Mouse (Mus musculus) stomach, embryonic 16.5 days (tissue): ENCODE measurements around the gene Camk2d. TPM values are rescaled to one million over a fixed set of nuclear protein-coding genes. Genes with fewer than 3 reads are reported as not detected.

Experiments
- ATAC-seq: fragments of 200-750 bp; cut with Nextera tagmentation; 2 replicates; pipeline ENCODE4 v1.8.0; 2017; ENCODE audit warnings: moderate number of reproducible peaks, moderate TSS enrichment; ENCODE audit not compliant: insufficient read depth, low FRiP score
- H3K27ac ChIP-seq: fragments of 300-500 bp; sonication (generic); 2 replicates; pipeline ENCODE4 v1.5.1; 2014; ENCODE audit warnings: low read length
- H3K27me3 ChIP-seq: fragments of 300-500 bp; sonication (generic); 2 replicates; pipeline ENCODE4 v1.6.1; 2014; ENCODE audit warnings: low read length, control low read depth, mixed read lengths; ENCODE audit not compliant: control insufficient read depth, insufficient read depth
- H3K36me3 ChIP-seq: fragments of 300-500 bp; sonication (generic); 2 replicates; pipeline ENCODE4 v1.6.1; 2014; ENCODE audit warnings: low read length; ENCODE audit not compliant: control insufficient read depth, insufficient read depth
- H3K4me1 ChIP-seq: fragments of 300-500 bp; sonication (generic); 2 replicates; pipeline ENCODE4 v1.6.1; 2014; ENCODE audit warnings: low read length, control low read depth, mixed read lengths; ENCODE audit not compliant: control insufficient read depth, insufficient read depth
- H3K4me2 ChIP-seq: fragments of 300-500 bp; sonication (generic); 2 replicates; pipeline ENCODE4 v1.6.1; 2014; ENCODE audit warnings: low read depth, low read length, mixed read lengths
- H3K4me3 ChIP-seq: fragments of 300-500 bp; sonication (generic); replicated peaks from 2 replicates; pipeline ENCODE4 v1.5.1; 2014; ENCODE audit warnings: mild to moderate bottlenecking, low read length
- H3K9ac ChIP-seq: fragments of 300-500 bp; sonication (generic); 2 replicates; pipeline ENCODE4 v1.6.1; 2014; ENCODE audit warnings: low read length
- H3K9me3 ChIP-seq: fragments of 300-500 bp; sonication (generic); replicated peaks from 2 replicates; pipeline ENCODE4 v1.6.1; 2016; ENCODE audit warnings: low read length, control low read depth; ENCODE audit not compliant: control insufficient read depth
- WGBS: fragments of 180-500 bp; shearing (Covaris S2); extraction: QIAGEN DNeasy Blood & Tissue Kit; methylation state at CpG from one replicate; pipeline ENCODE4 v1.1.7; 2014; 5-methylcytosine and 5-hydroxymethylcytosine counted together
- polyA plus RNA-seq: library from polyadenylated mRNA; unstranded; fragments of >200 nt; fragmentation: Nextera tagmentation; extraction: Ambion mirVana; gene quantifications from 2 replicates; pipeline ENCODE4 v1.2.1, GENCODE M21; 2015

Gene Camk2d
- polyA plus RNA-seq, 1 experiment from 2014 or later: 36.8 TPM

GRCm38 (mm10) chr3:126687150-126687549 lies 91.0 kb downstream of the Camk2d start:
- Histone ChIP-seq H3K36me3 (no peaks in the 10 kb centered on the region), H3K9me3 (no peaks in the 10 kb centered on the region), H3K4me1 (peaks cover 2% of the 10 kb centered on the region; the same call in 1 of the 2 replicates), H3K27me3 (no peaks in the 10 kb centered on the region), H3K27ac (no peak overlapping the region), H3K4me2 (no peak overlapping the region), H3K9ac (no peak overlapping the region), H3K4me3 (no peak overlapping the region)
- no peak for ATAC-seq
- 63% methylated on average over 4 of the region's 4 CpGs for WGBS

- Histone ChIP-seq H3K9me3 (no peaks in the 10 kb centered on the region), H3K9ac (no peak overlapping the region), H3K36me3 (no peaks in the 10 kb centered on the region), H3K4me2 (no peak overlapping the region), H3K27ac (no peak overlapping the region), H3K4me3 (no peak overlapping the region), H3K4me1 (peaks cover 10% of the 10 kb centered on the region), H3K27me3 (no peaks in the 10 kb centered on the region)
- 82% methylated on average over 2 of the region's 2 CpGs for whole genome bisulfite sequencing
- no peak for ATAC-seq
Measured at GRCm38 (mm10) chr3:126688516-126688915, 92.4 kb downstream of the Camk2d start.

- Histone ChIP-seq H3K4me3 (no peak overlapping the region), H3K27ac (no peak overlapping the region), H3K4me1 (peaks cover 20% of the 10 kb centered on the region), H3K27me3 (no peaks in the 10 kb centered on the region), H3K4me2 (no peak overlapping the region), H3K9me3 (no peaks in the 10 kb centered on the region), H3K9ac (no peak overlapping the region), H3K36me3 (no peaks in the 10 kb centered on the region)
- 85% methylated on average over 13 of the region's 13 CpGs for WGBS
- no peak for ATAC-seq
Measured at GRCm38 (mm10) chr3:126690627-126691505, 94.8 kb downstream of the Camk2d start.

GRCm38 (mm10) chr3:126691565-126691964 lies 95.5 kb downstream of the Camk2d start:
- Histone ChIP-seq H3K4me3 (no peak overlapping the region), H3K4me2 (no peak overlapping the region), H3K9ac (no peak overlapping the region), H3K36me3 (no peaks in the 10 kb centered on the region), H3K27ac (no peak overlapping the region), H3K9me3 (no peaks in the 10 kb centered on the region), H3K27me3 (no peaks in the 10 kb centered on the region), H3K4me1 (peaks cover 20% of the 10 kb centered on the region)
- ATAC-seq: no peak
- WGBS: 77% methylated on average over 2 of the region's 2 CpGs

- no peak; the same call in 1 of the 2 replicates for ATAC-seq
- Histone ChIP-seq H3K36me3 (no peaks in the 10 kb centered on the region), H3K4me1 (peaks cover 17% of the 10 kb centered on the region), H3K27ac (peak overlapping the region; percentile 75), H3K27me3 (no peaks in the 10 kb centered on the region), H3K4me2 (peak overlapping the region; percentile 38), H3K9me3 (no peaks in the 10 kb centered on the region), H3K4me3 (peak overlapping the region; percentile 7; the same call in 1 of the 2 replicates), H3K9ac (no peak overlapping the region)
- WGBS: 69% methylated on average over 8 of the region's 8 CpGs
Measured at GRCm38 (mm10) chr3:126692797-126693196, 96.7 kb downstream of the Camk2d start.

GRCm38 (mm10) chr3:126693302-126693701 lies 97.2 kb downstream of the Camk2d start:
- Histone ChIP-seq H3K9ac (peak overlapping the region; percentile 24; the same call in 1 of the 2 replicates), H3K4me2 (peak overlapping the region; percentile 38), H3K4me3 (peak overlapping the region; percentile 7), H3K9me3 (no peaks in the 10 kb centered on the region), H3K4me1 (peaks cover 17% of the 10 kb centered on the region), H3K27ac (peak overlapping the region; percentile 75), H3K36me3 (no peaks in the 10 kb centered on the region), H3K27me3 (no peaks in the 10 kb centered on the region)
- ATAC-seq: peak; percentile 48; the same call in 1 of the 2 replicates
- 28% methylated on average over 7 of the region's 7 CpGs for WGBS

- H3K27ac ChIP-seq: peak overlapping the region; percentile 19; the same call in 1 of the 2 replicates
- H3K36me3 ChIP-seq: no peaks in the 10 kb centered on the region
- peaks cover 17% of the 10 kb centered on the region for H3K4me1 ChIP-seq
- WGBS: 38% methylated on average over 12 of the region's 12 CpGs
- no peaks in the 10 kb centered on the region for H3K9me3 ChIP-seq
- no peak overlapping the region for H3K4me2 ChIP-seq
- ATAC-seq: peak; percentile 70
- no peak overlapping the region for H3K4me3 ChIP-seq
- H3K27me3 ChIP-seq: no peaks in the 10 kb centered on the region
- peak overlapping the region; percentile 1; the same call in 1 of the 2 replicates for H3K9ac ChIP-seq
Measured at GRCm38 (mm10) chr3:126695456-126696293, 99.6 kb downstream of the Camk2d start.

GRCm38 (mm10) chr3:126696620-126697019 lies 100.5 kb downstream of the Camk2d start:
- peaks cover 17% of the 10 kb centered on the region; the same call in 1 of the 2 replicates for H3K4me1 ChIP-seq
- no peak overlapping the region for H3K4me3 ChIP-seq
- H3K4me2 ChIP-seq: no peak overlapping the region
- H3K9me3 ChIP-seq: no peaks in the 10 kb centered on the region
- peak; percentile 39; the same call in 1 of the 2 replicates for ATAC-seq
- H3K27ac ChIP-seq: no peak overlapping the region
- no peaks in the 10 kb centered on the region for H3K36me3 ChIP-seq
- H3K27me3 ChIP-seq: no peaks in the 10 kb centered on the region
- H3K9ac ChIP-seq: no peak overlapping the region
- WGBS: 77% methylated on average over 6 of the region's 6 CpGs
